Comparison of ENCODE assay signal across 17 mouse cellular contexts in the genomic region with DNA sequence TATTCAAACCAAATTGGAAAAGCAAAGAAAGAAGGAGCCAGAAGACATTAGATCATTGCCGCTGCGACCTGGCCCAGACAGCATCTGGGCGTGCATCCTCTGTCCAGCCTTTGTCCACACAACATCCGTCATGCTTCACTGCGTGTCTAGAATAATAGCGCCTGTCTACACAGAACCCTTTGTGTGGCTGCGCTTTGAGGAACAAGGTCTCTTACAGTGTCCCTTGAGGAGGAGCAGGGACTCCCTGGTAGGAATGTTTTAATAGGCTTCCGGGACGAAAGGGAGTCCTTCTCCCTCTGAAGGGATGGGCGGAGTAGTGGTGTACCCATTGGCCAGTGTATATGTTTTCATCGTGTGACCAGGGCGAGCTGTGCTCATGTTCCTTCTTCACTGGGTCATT. TPM values are rescaled to one million over a fixed set of nuclear protein-coding genes. Genes with fewer than 3 reads are reported as not detected.
DNase-seq lines count a peak whose midpoint lies in the region; ATAC-seq and TF ChIP-seq lines count a peak whose summit lies in the region.
"Had no signal": no experiment of that assay in that cellular context is flagged by ENCODE, and none has a peak within 500 bp of the region (broad histone marks: within the 10 kb centered on the region; RNA-seq: fewer than 3 reads in every experiment).

No protein-coding gene starts in this region.

- H3K27ac ChIP-seq in forebrain, embryonic 10.5 days: 0 out of 2 replicates have a peak overlapping the region, but pooled peaks have one; percentile 8
- no peak overlapping the region for H3K27ac ChIP-seq in forebrain, embryonic 16.5 days (ENCODE audit: low read length)
- no peak overlapping the region for H3K27ac ChIP-seq in lung, postnatal 0 days (ENCODE audit: low read length)
- no peak overlapping the region for H3K27ac ChIP-seq in hindbrain, embryonic 12.5 days
- H3K27ac ChIP-seq in midbrain, embryonic 16.5 days (ENCODE audit: low read length): no peak overlapping the region
- H3K27ac ChIP-seq: embryonic facial prominence, embryonic 12.5 days; heart, embryonic 13.5 days; kidney, embryonic 15.5 days; limb, embryonic 12.5 days; liver, embryonic 14.5 days had no signal

- H3K9me3 ChIP-seq in forebrain, embryonic 10.5 days: peaks cover 5% of the 10 kb centered on the region; the same call in 1 of the 2 replicates
- no peaks in the 10 kb centered on the region for H3K9me3 ChIP-seq in forebrain, embryonic 16.5 days (ENCODE audit: control insufficient read depth, low read length)
- H3K9me3 ChIP-seq in lung, postnatal 0 days (ENCODE audit: low read length): no peaks in the 10 kb centered on the region
- H3K9me3 ChIP-seq in hindbrain, embryonic 12.5 days (replicated peaks): peaks cover 3% of the 10 kb centered on the region; the same call in 1 of the 2 replicates
- H3K9me3 ChIP-seq in midbrain, embryonic 16.5 days (replicated peaks; ENCODE audit: control insufficient read depth, low read length, poor library complexity, severe bottlenecking): no peaks in the 10 kb centered on the region
- H3K9me3 ChIP-seq: embryonic facial prominence, embryonic 12.5 days; heart, embryonic 13.5 days; kidney, embryonic 15.5 days had no signal

- TF ChIP-seq POLR2A in lung, adult 2 months (IDR thresholded peaks at IDR 0.05; ENCODE audit: borderline replicate concordance, extremely low read depth, low read depth, low read length): no peak

- no peak for ATAC-seq in forebrain, embryonic 16.5 days
- ATAC-seq in lung, postnatal 0 days: peak; percentile 77
- peak; percentile 71 for ATAC-seq in hindbrain, embryonic 12.5 days (ENCODE audit: low FRiP score)
- ATAC-seq in midbrain, embryonic 16.5 days: 0 out of 2 replicates have a peak, but pooled peaks have one; percentile 27
- no peak for ATAC-seq in megakaryocyte, adult 5-6 weeks (ENCODE audit: poor library complexity, severe bottlenecking)

- TF ChIP-seq EP300 in lung, postnatal 0 days (IDR thresholded peaks at IDR 0.05): no peak

- 86% methylated on average over 12 of the region's 12 CpGs for WGBS in forebrain, embryonic 10.5 days
- 75% methylated on average over 12 of the region's 12 CpGs for WGBS in forebrain, embryonic 16.5 days
- 52% methylated on average over 12 of the region's 12 CpGs for WGBS in lung, postnatal 0 days
- 39% methylated on average over 12 of the region's 12 CpGs for WGBS in lung, adult 2 months
- 58% methylated on average over 12 of the region's 12 CpGs for WGBS in hindbrain, embryonic 12.5 days
- WGBS in midbrain, embryonic 16.5 days: 73% methylated on average over 12 of the region's 12 CpGs

- TF ChIP-seq CTCF in lung, postnatal 0 days (IDR thresholded peaks at IDR 0.05): no peak
- no peak for TF ChIP-seq CTCF in lung, adult 2 months (IDR thresholded peaks at IDR 0.05; ENCODE audit: insufficient read depth, low read length)

- no peak for DNase-seq in forebrain, embryonic 10.5 days (ENCODE audit: extremely low spot score, low spot score)
- DNase-seq in lung, postnatal 0 days (ENCODE audit: low spot score): no peak
- no peak for DNase-seq in lung, adult 2 months
- DNase-seq in kidney, adult 18-20 months: no peak
- DNase-seq: cerebellum, postnatal 36 days; right cerebral cortex, postnatal 14 days; thymus, postnatal 4 days had no signal

- H3K4me3 ChIP-seq in forebrain, embryonic 10.5 days: no peak overlapping the region
- H3K4me3 ChIP-seq in forebrain, embryonic 16.5 days (replicated peaks; ENCODE audit: low read length): no peak overlapping the region
- no peak overlapping the region for H3K4me3 ChIP-seq in lung, postnatal 0 days (ENCODE audit: low read depth, low read length)
- no peak overlapping the region for H3K4me3 ChIP-seq in lung, adult 2 months (replicated peaks; ENCODE audit: extremely low read depth, low read depth, low read length)
- no peak overlapping the region for H3K4me3 ChIP-seq in hindbrain, embryonic 12.5 days
- no peak overlapping the region for H3K4me3 ChIP-seq in midbrain, embryonic 16.5 days (ENCODE audit: low read depth, low read length)
- H3K4me3 ChIP-seq: embryonic facial prominence, embryonic 12.5 days; heart, embryonic 13.5 days; kidney, embryonic 15.5 days; limb, embryonic 12.5 days had no signal

- peaks cover 5% of the 10 kb centered on the region; the same call in 1 of the 2 replicates for H3K4me1 ChIP-seq in forebrain, embryonic 10.5 days
- no peaks in the 10 kb centered on the region for H3K4me1 ChIP-seq in forebrain, embryonic 16.5 days (replicated peaks; ENCODE audit: control insufficient read depth, insufficient read depth, low read length)
- H3K4me1 ChIP-seq in lung, postnatal 0 days (ENCODE audit: insufficient read depth, low read depth, low read length): no peaks in the 10 kb centered on the region
- peaks cover 2% of the 10 kb centered on the region; the same call in 1 of the 2 replicates for H3K4me1 ChIP-seq in lung, adult 2 months (ENCODE audit: control insufficient read depth, insufficient read depth, low read length)
- H3K4me1 ChIP-seq in hindbrain, embryonic 12.5 days: 0 out of 2 replicates have a peak, but pooled peaks cover 6% of the 10 kb centered on the region
- no peaks in the 10 kb centered on the region for H3K4me1 ChIP-seq in midbrain, embryonic 16.5 days (ENCODE audit: control insufficient read depth, insufficient read depth, low read length)

- no peaks in the 10 kb centered on the region for H3K27me3 ChIP-seq in forebrain, embryonic 10.5 days (ENCODE audit: poor library complexity, severe bottlenecking)
- H3K27me3 ChIP-seq in forebrain, embryonic 16.5 days (replicated peaks; ENCODE audit: control insufficient read depth, insufficient read depth, low read length): no peaks in the 10 kb centered on the region
- no peaks in the 10 kb centered on the region for H3K27me3 ChIP-seq in lung, postnatal 0 days (replicated peaks; ENCODE audit: insufficient read depth, low read length)
- H3K27me3 ChIP-seq in hindbrain, embryonic 12.5 days: no peaks in the 10 kb centered on the region
- no peaks in the 10 kb centered on the region for H3K27me3 ChIP-seq in midbrain, embryonic 16.5 days (ENCODE audit: control insufficient read depth, insufficient read depth, low read depth, low read length)
- H3K27me3 ChIP-seq: CH12.LX; embryonic facial prominence, embryonic 12.5 days; heart, embryonic 13.5 days; kidney, embryonic 15.5 days; limb, embryonic 12.5 days had no signal

- no peak overlapping the region for H3K9ac ChIP-seq in forebrain, embryonic 16.5 days (replicated peaks; ENCODE audit: low read depth, low read length)
- no peak overlapping the region for H3K9ac ChIP-seq in lung, postnatal 0 days (replicated peaks; ENCODE audit: low read depth)
- H3K9ac ChIP-seq in hindbrain, embryonic 12.5 days: no peak overlapping the region
- no peak overlapping the region for H3K9ac ChIP-seq in midbrain, embryonic 16.5 days (ENCODE audit: low read depth, low read length)
- H3K9ac ChIP-seq: embryonic facial prominence, embryonic 12.5 days; heart, embryonic 13.5 days; kidney, embryonic 15.5 days; limb, embryonic 12.5 days; liver, embryonic 14.5 days had no signal

- no peak overlapping the region for H3K4me2 ChIP-seq in forebrain, embryonic 16.5 days (ENCODE audit: low read length)
- H3K4me2 ChIP-seq in lung, postnatal 0 days (replicated peaks; ENCODE audit: low read depth, low read length): no peak overlapping the region
- H3K4me2 ChIP-seq in hindbrain, embryonic 12.5 days (replicated peaks): no peak overlapping the region
- H3K4me2 ChIP-seq in midbrain, embryonic 16.5 days (ENCODE audit: low read length): no peak overlapping the region
- H3K4me2 ChIP-seq: embryonic facial prominence, embryonic 12.5 days; heart, embryonic 13.5 days; kidney, embryonic 15.5 days; limb, embryonic 12.5 days had no signal

- no peaks in the 10 kb centered on the region for H3K36me3 ChIP-seq in forebrain, embryonic 10.5 days (replicated peaks)
- H3K36me3 ChIP-seq in forebrain, embryonic 16.5 days (ENCODE audit: control insufficient read depth, insufficient read depth): no peaks in the 10 kb centered on the region
- no peaks in the 10 kb centered on the region for H3K36me3 ChIP-seq in lung, postnatal 0 days (ENCODE audit: insufficient read depth, low read length)
- no peaks in the 10 kb centered on the region for H3K36me3 ChIP-seq in hindbrain, embryonic 12.5 days
- no peaks in the 10 kb centered on the region for H3K36me3 ChIP-seq in midbrain, embryonic 16.5 days (ENCODE audit: control insufficient read depth, insufficient read depth, low read length)
- H3K36me3 ChIP-seq: embryonic facial prominence, embryonic 12.5 days; heart, embryonic 13.5 days; kidney, embryonic 15.5 days; limb, embryonic 12.5 days had no signal

RNA-seq across cellular contexts. Expression of a gene that starts 26.7 kb away (rescaled TPM):
- polyA plus RNA-seq in forebrain, embryonic 10.5 days (2016; fragmentation: Nextera tagmentation; extraction: Ambion mirVana): 49.9 and 64.8 TPM in 2 replicates
- 25.4 and 32.1 TPM in 2 replicates for polyA plus RNA-seq in forebrain, embryonic 16.5 days (2015; fragmentation: Nextera tagmentation; extraction: Ambion mirVana)
- polyA plus RNA-seq in lung, postnatal 0 days (2015; fragmentation: Nextera tagmentation; extraction: Ambion mirVana): 124 and 131 TPM in 2 replicates
- 79.9 and 102 TPM in 2 replicates for polyA plus RNA-seq in lung, adult 2 months (2012; rRNA removed)
- polyA plus RNA-seq in hindbrain, embryonic 12.5 days (2016; fragmentation: Nextera tagmentation; extraction: Ambion mirVana): 40.8 and 41.9 TPM in 2 replicates
- polyA plus RNA-seq in midbrain, embryonic 16.5 days (2015; fragmentation: Nextera tagmentation; extraction: Ambion mirVana): 7.2 and 7.9 TPM in 2 replicates
- not detected in 2 replicates for total RNA-seq in megakaryocyte, adult 5-6 weeks (2015)
- 0.08 and 0.15 TPM in 2 replicates for total RNA-seq in megakaryocyte, adult 5-6 weeks (2017)
- total RNA-seq: CH12.LX had no signal

RNA-seq across cellular contexts. Expression of a gene that starts 47.0 kb away (rescaled TPM):
- polyA plus RNA-seq in forebrain, embryonic 10.5 days (2016; fragmentation: Nextera tagmentation; extraction: Ambion mirVana): 49.9 and 56.8 TPM in 2 replicates
- polyA plus RNA-seq in forebrain, embryonic 16.5 days (2015; fragmentation: Nextera tagmentation; extraction: Ambion mirVana): 27.6 and 30.1 TPM in 2 replicates
- 14.4 and 16.3 TPM in 2 replicates for polyA plus RNA-seq in lung, postnatal 0 days (2015; fragmentation: Nextera tagmentation; extraction: Ambion mirVana)
- polyA plus RNA-seq in lung, adult 2 months (2012; rRNA removed): 1.8 and 4.2 TPM in 2 replicates
- polyA plus RNA-seq in hindbrain, embryonic 12.5 days (2016; fragmentation: Nextera tagmentation; extraction: Ambion mirVana): 40.7 and 43.4 TPM in 2 replicates
- 35.8 and 40.3 TPM in 2 replicates for polyA plus RNA-seq in midbrain, embryonic 16.5 days (2015; fragmentation: Nextera tagmentation; extraction: Ambion mirVana)
- 14.0 and 20.3 TPM in 2 replicates for total RNA-seq in megakaryocyte, adult 5-6 weeks (2015)
- total RNA-seq in megakaryocyte, adult 5-6 weeks (2017): 11.4 and 13.8 TPM in 2 replicates

Comparison
In these comparisons a context has a peak if more than half of its experiments do, and no peak if none do; other contexts are left out.
1. ATAC-seq: peak in lung, postnatal 0 days (single experiment), hindbrain, embryonic 12.5 days (single experiment) and midbrain, embryonic 16.5 days (single experiment); none in forebrain, embryonic 16.5 days (single experiment) and megakaryocyte, adult 5-6 weeks (single experiment).